Mouse (Mus musculus) thymus, adult 2 months (tissue): ENCODE results near the gene D7Ertd443e.

Experiments used
- CTCF ChIP-seq: fragments of 200-500 bp; IDR thresholded peaks from 2 replicates; pipeline ENCODE4 v1.5.1; 2012; ENCODE audit warnings: mild to moderate bottlenecking, control low read depth, low read length, moderate library complexity, borderline replicate concordance; ENCODE audit not compliant: control insufficient read depth, poor library complexity, insufficient read depth; ENCODE audit errors: extremely low read depth
- POLR2A ChIP-seq: fragments of 200-500 bp; IDR thresholded peaks from 2 replicates; pipeline ENCODE4 v1.6.1; 2012; ENCODE audit warnings: mild to moderate bottlenecking, low read length, control low read depth, moderate library complexity; ENCODE audit not compliant: control insufficient read depth, poor library complexity, insufficient read depth; ENCODE audit errors: extremely low read depth

DNA sequence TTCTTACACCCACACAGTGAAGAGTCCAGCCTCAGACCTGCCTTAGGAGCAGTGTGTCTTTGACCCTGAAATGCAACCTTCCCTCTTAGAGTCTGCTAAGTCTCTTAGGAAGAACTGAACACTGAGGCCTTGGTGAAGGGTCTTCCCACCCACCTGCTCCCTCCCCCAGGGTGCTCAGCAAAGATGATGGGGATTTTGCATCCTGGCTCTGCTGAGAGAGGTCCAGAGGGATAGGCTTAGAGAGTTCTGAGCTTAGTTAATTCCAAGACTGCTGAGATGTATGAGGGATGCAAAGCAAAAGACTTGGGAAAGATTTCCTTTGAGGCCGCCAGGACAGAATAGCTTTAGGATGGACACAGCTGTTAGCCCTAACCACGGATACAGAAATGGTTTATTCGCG is 158.4 kb downstream of the D7Ertd443e start:
- TF ChIP-seq CTCF: no peak
- no peak for TF ChIP-seq POLR2A
